Mouse (Mus musculus) stomach, postnatal 0 days (tissue): ENCODE measurements around the gene Osbp2.

Experiments
- CTCF ChIP-seq: IDR thresholded peaks from 2 replicates; pipeline ENCODE4 v1.5.1; 2016; ENCODE audit warnings: antibody characterized with exemption, low read depth, mild to moderate bottlenecking, moderate library complexity
- EP300 ChIP-seq: optimal IDR thresholded peaks from 2 replicates; pipeline ENCODE3; 2016; ENCODE audit warnings: antibody characterized with exemption

GRCm38 (mm10) chr11:3813340-3813739 is 50.4 kb downstream of the Osbp2 start:
- no peak for TF ChIP-seq CTCF
- no peak for TF ChIP-seq EP300
